Mouse (Mus musculus) stomach, postnatal 0 days (tissue): Measurements from ENCODE around the gene Slc2a10.

ENCODE experiments used
- CTCF ChIP-seq: IDR thresholded peaks from 2 replicates; pipeline ENCODE4 v1.5.1; 2016; ENCODE audit warnings: antibody characterized with exemption, low read depth, mild to moderate bottlenecking, moderate library complexity
- EP300 ChIP-seq: optimal IDR thresholded peaks from 2 replicates; pipeline ENCODE3; 2016; ENCODE audit warnings: antibody characterized with exemption

- TF ChIP-seq CTCF: no peak
- no peak for TF ChIP-seq EP300
These were observed 43.9 kb upstream of the Slc2a10 start for GRCm38 (mm10) chr2:165459663-165460062.
